Mouse (Mus musculus): ENCODE results near the gene Alpl.

DNA sequence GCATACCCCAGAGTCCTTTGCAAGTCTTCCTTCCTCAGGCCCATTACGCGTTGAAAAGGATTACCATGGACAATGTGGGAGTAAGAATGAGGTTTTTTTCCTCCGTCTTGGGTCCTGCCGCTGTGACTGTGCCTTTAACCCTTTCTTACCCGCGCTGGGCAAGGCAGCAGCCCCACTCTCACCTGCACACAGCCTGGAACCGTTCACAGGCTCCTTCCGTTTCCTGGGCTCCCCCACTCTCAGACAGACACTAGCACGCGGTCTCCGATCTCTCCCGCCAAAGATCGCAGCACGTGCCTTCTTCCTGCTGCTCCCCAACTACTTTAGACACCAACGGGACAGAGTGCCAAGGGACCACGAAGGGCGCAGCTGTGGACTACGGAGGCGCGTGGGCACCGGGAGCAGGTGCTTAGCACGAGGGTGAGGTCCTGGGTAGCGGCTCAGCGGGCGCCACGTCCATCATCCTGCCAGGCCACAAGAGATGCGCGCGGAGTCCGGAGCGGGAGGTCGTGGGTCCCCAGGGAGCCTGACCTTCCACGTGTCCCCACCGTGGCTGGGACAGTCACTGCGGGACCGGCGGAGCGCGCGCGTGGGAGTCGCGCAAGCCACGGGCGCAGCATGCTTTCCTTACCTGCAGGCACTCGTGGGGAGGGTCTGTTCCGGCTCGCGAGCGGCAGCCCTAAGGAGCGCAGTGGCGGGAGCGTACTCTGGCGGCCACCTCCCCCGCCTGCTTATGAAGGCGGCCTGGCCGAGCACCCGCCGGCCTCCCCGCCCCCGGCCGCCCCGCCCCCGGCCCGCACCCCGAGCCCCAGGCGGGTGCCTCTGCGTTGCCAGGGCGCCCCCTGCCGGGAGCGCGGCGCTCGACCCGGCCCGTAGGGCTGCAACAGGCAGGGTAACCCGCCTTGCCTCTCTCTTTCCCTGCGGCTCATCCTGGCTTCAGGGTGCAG lies at the start of gene Alpl:
- TF ChIP-seq CTCF (IDR thresholded peaks at IDR 0.05; ENCODE audit: low read depth) = peak; percentile 73
- no peak for TF ChIP-seq EP300 (optimal IDR thresholded peaks at IDR 0.05)
